Mouse (Mus musculus): ENCODE data around the gene 1700023F06Rik. TPM values are rescaled to one million over a fixed set of nuclear protein-coding genes. Genes with fewer than 3 reads are reported as not detected.
"Not testable (repeated sequence)": the region's sequence is repeated elsewhere in the genome, so short reads cannot be mapped to it uniquely, and the experiment has no call there.

1700023F06Rik gene
- polyA plus RNA-seq, 1 experiment from 2014 or later = 0.35 TPM

DNA sequence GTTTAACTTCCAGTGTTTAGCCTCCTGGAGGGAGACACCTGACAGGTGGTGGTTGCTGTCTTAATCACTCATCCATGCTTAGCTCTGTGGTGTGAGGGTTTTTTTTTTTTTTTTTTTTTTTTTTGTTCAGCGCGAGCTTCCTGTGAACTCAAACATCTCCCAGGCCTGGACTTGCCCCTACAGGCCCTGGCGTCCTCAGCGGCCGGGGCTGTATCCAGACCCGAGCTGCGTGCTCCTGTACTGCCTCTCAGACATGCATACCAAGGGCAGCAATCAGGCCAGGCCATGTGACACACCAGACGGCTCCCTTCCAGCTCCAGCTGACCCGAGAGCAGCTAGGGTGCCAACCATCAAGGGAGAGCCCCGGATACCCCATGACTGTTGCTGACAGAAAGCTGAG, 28.5 kb upstream of the 1700023F06Rik start:
- Histone ChIP-seq H3K9me3 (no peaks in the 10 kb centered on the region), H3K4me1 (peaks cover 14% of the 10 kb centered on the region), H3K27ac (no peak overlapping the region), H3K27me3 (ENCODE audit: insufficient read depth, poor library complexity, severe bottlenecking) (no peaks in the 10 kb centered on the region), H3K36me3 (peaks cover 28% of the 10 kb centered on the region), H3K4me3 (no peak overlapping the region)
- WGBS = 88% methylated on average over 10 of the region's 10 CpGs
- no peak for DNase-seq (ENCODE audit: low spot score)

DNA sequence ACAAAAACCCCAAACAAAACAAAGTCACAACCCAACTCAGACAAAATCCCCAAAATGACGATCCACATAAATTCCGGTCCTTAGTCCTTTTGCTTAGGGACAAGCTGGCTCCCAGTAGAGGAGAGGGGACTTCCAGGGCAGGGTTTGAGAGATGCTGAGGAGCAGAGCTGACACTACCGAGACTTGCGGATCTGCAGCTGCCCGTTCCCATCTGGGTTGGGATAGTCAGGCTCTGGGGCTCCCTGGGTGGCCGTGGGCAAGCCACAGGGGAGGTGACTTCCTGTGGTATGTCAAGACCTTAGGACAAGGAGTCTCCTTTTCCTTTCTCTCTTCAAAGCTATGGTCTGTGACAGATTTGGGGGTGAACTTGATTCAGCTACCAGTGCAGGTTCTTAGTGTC, 28.1 kb upstream of the 1700023F06Rik start:
- H3K27me3 ChIP-seq (ENCODE audit: insufficient read depth, poor library complexity, severe bottlenecking) = no peaks in the 10 kb centered on the region
- H3K4me3 ChIP-seq = no peak overlapping the region
- H3K27ac ChIP-seq = 0 out of 2 replicates have a peak overlapping the region, but pooled peaks have one; percentile 0
- no peak for DNase-seq (ENCODE audit: low spot score)
- H3K36me3 ChIP-seq = peaks cover 28% of the 10 kb centered on the region
- WGBS = 81% methylated on average over 6 of the region's 6 CpGs
- no peaks in the 10 kb centered on the region for H3K9me3 ChIP-seq
- peaks cover 14% of the 10 kb centered on the region for H3K4me1 ChIP-seq

DNA sequence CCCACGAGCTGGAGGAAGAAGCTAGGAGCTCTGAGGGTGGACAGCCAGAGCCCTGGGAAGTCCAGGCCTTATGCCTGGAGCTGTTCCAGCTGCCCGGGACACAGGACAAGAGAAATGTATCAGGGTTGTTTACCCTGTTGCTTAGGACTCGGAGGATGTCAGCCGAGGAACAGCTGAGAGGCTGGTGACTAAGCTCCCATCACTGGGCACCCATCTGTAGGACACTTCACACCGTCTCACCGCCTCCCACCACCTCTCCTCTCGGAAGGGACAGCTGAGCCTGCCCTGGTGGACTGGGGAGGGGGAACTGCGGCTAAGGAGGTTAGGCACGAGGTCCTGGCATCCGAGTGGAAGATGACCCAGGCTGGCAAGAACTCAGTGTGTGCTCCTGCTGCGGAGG, 27.3 kb upstream of the 1700023F06Rik start:
- Histone ChIP-seq H3K9me3 (no peaks in the 10 kb centered on the region), H3K27ac (0 out of 2 replicates have a peak overlapping the region, but pooled peaks have one; percentile 0), H3K27me3 (ENCODE audit: insufficient read depth, poor library complexity, severe bottlenecking) (no peaks in the 10 kb centered on the region), H3K4me1 (peaks cover 9% of the 10 kb centered on the region), H3K36me3 (peaks cover 32% of the 10 kb centered on the region), H3K4me3 (no peak overlapping the region)
- WGBS = 61% methylated on average over 11 of the region's 11 CpGs
- DNase-seq (ENCODE audit: low spot score) = no peak

DNA sequence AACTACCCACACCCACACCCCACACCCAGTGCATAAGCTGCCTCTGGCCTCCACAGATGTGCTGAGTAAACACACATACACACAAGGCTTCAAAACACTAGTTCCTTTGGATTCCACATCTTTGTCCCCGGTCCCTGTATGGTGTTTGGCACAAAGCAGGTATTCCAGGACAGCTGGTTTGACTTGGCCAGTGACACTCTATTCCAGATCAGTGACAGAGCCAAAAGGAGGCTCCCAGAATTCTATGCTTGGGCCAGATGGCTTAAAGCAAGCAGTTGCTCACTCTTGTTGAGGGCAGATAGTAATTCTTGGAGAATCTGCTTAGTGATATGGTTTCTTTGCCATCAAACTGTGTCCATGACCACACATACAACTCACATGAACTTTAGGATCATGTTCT, 26.1 kb upstream of the 1700023F06Rik start:
- Histone ChIP-seq H3K4me3 (no peak overlapping the region), H3K4me1 (peaks cover 8% of the 10 kb centered on the region; the same call in 1 of the 2 replicates), H3K9me3 (no peaks in the 10 kb centered on the region), H3K27me3 (ENCODE audit: insufficient read depth, poor library complexity, severe bottlenecking) (no peaks in the 10 kb centered on the region), H3K36me3 (peaks cover 39% of the 10 kb centered on the region), H3K27ac (no peak overlapping the region)
- no peak for DNase-seq (ENCODE audit: low spot score)
- WGBS = 88% methylated on average over 1 of the region's 1 CpGs

DNA sequence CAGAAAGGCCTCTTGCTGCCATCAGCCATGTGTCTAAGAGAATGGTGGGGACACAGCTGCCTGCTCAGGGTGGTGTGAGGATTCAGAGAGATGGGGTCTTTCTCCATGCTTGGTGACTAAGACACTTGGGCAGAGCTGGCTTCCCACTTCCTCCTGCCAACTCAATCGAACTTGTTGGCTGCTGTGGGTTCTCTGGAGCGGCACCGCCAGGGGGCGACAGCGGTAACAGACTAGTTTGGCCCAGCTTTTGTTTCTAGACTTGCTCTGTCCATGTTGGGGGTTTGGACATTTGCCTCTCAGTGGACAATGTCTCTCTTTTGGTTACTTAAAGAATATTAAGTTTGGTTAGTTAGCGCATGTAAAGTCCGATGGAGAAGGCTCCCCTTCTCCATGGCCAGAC, 24.6 kb upstream of the 1700023F06Rik start:
- H3K36me3 ChIP-seq = peaks cover 38% of the 10 kb centered on the region
- 34% methylated on average over 7 of the region's 7 CpGs for WGBS

DNA sequence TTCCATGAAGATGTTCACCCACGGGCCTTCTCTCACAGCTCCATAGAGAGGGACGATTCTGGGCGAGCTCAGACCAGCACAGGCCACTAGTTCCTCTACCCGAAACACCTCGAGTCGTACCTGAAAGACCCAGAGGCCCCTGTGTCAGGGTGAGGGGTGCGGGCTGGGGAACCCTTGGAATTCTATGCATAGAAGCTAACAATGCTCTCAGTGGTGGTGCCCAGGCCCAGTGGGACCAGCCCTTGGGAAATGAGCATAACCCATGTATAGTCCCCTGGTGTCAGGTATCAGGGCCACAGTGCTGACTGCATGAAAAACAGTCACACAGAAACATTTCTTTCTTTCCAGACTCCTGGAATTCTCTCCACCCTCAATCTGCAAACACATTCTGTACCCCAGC, 23.0 kb upstream of the 1700023F06Rik start:
- Histone ChIP-seq H3K9me3 (no peaks in the 10 kb centered on the region), H3K36me3 (peaks cover 42% of the 10 kb centered on the region), H3K27me3 (ENCODE audit: insufficient read depth, poor library complexity, severe bottlenecking) (no peaks in the 10 kb centered on the region), H3K4me1 (peaks cover 6% of the 10 kb centered on the region; the same call in 1 of the 2 replicates), H3K27ac (no peak overlapping the region), H3K4me3 (no peak overlapping the region)
- 83% methylated on average over 7 of the region's 7 CpGs for WGBS
- DNase-seq (ENCODE audit: low spot score) = no peak

More for the DNA sequence above, 24.6 kb upstream of the 1700023F06Rik start:
- no peaks in the 10 kb centered on the region for H3K9me3 ChIP-seq
- no peak overlapping the region for H3K4me3 ChIP-seq
- DNase-seq (ENCODE audit: low spot score) = no peak
- H3K27me3 ChIP-seq (ENCODE audit: insufficient read depth, poor library complexity, severe bottlenecking) = no peaks in the 10 kb centered on the region
- peaks cover 8% of the 10 kb centered on the region; the same call in 1 of the 2 replicates for H3K4me1 ChIP-seq
- H3K27ac ChIP-seq = no peak overlapping the region

DNA sequence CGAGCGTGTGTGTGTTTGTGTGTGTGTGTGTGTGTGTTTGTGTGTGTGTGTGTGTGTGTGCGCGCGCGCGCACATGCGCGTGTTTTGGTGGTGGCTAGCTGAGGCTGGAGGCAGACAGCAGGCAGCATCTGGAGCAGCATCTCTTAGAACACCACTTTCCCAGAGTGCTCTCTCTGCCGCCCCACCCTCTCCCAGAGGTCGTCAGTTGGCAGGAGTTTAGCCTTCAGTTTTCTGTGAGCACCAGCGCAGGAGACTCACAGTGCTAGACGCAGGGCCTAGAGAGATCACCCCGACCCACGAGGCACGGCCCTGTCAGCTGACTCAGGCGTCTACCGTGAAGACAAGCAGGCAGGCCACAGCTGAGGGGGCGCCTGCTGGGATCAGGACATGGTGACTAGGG, 22.3 kb upstream of the 1700023F06Rik start:
- Histone ChIP-seq H3K4me3 (no peak overlapping the region), H3K4me1 (peaks cover under 1% of the 10 kb centered on the region; the same call in 1 of the 2 replicates), H3K9me3 (no peaks in the 10 kb centered on the region), H3K27ac (no peak overlapping the region), H3K27me3 (ENCODE audit: insufficient read depth, poor library complexity, severe bottlenecking) (no peaks in the 10 kb centered on the region), H3K36me3 (peaks cover 44% of the 10 kb centered on the region)
- DNase-seq (ENCODE audit: low spot score) = no peak
- WGBS = 85% methylated on average over 19 of the region's 19 CpGs

DNA sequence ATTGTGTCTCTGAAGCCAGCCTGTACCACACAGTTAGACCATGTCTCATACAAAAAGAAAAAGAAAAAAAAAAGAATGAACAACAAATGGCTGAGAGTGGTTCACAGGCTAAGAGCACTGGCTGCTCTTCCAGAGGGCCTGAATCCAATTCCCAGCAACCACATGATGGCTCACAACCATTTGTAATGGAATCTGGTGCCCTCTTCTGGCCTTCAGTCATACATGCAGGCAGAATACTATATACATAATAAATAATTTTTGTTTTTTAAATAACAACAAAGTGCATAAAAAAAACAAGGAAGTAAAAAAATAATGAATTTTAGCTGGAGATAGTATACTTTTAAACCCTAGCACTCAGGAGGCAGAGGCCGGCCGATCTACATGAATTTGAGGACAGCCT, 21.2 kb upstream of the 1700023F06Rik start:
- DNase-seq (ENCODE audit: low spot score) = no peak
- no peak overlapping the region for H3K27ac ChIP-seq
- no peak overlapping the region for H3K4me3 ChIP-seq
- no peaks in the 10 kb centered on the region for H3K27me3 ChIP-seq (ENCODE audit: insufficient read depth, poor library complexity, severe bottlenecking)
- H3K9me3 ChIP-seq = no peaks in the 10 kb centered on the region
- H3K36me3 ChIP-seq = peaks cover 51% of the 10 kb centered on the region
- WGBS = 100% methylated on average over 2 of the region's 2 CpGs
- peaks cover 7% of the 10 kb centered on the region for H3K4me1 ChIP-seq

DNA sequence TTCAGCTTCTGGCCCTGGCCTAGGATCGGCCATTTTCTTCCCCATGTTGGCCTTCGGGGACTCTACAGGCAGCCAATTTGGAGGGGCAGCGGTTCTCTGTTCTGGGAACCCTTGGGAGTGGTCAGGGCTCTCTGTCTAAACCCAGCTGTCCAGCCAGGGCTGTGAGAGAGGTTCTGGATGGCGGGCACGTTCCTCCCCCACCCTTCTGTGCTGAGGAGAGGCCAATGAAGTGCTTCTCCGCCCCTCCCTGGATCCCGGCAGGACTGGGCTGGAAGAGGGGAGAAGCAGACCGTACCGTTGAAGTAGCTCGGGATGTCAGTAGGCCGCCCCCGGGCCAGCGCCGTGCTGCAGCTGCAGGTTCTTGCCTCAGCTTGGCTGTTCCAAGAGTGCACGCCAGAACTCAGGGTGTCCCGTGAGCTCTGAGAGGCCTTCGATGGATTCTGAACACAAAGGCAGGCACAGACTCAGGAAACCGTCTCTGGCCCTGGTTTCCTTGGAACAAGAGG, 15.6 kb upstream of the 1700023F06Rik start:
- Histone ChIP-seq H3K9me3 (no peaks in the 10 kb centered on the region), H3K4me1 (peaks cover 13% of the 10 kb centered on the region), H3K27me3 (ENCODE audit: insufficient read depth, poor library complexity, severe bottlenecking) (peaks cover 25% of the 10 kb centered on the region), H3K4me3 (no peak overlapping the region), H3K36me3 (peaks cover 53% of the 10 kb centered on the region), H3K27ac (no peak overlapping the region)
- 67% methylated on average over 18 of the region's 18 CpGs for whole genome bisulfite sequencing
- DNase-seq (ENCODE audit: low spot score) = no peak

DNA sequence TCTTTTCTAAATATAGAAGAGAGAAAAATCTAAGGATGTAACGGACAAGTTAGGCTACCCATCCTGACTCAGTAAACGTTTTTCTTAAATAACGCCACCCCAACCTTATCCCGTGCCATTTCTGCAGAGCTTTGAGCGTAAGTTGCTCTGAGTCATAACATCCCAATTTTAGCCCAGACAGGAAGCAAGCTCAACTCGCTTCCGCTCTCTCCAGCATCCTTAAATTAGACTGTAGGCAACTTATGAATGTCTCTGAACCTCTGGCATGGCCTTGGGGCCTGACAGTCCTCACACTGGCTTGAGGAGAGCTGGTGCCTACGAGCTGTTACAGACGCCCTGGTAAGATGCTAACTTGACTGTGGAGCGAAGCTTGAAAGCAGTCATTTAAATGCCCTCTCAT, 15.1 kb upstream of the 1700023F06Rik start:
- Histone ChIP-seq H3K4me1 (peaks cover 14% of the 10 kb centered on the region), H3K27ac (no peak overlapping the region), H3K36me3 (peaks cover 48% of the 10 kb centered on the region), H3K9me3 (no peaks in the 10 kb centered on the region), H3K27me3 (ENCODE audit: insufficient read depth, poor library complexity, severe bottlenecking) (peaks cover 31% of the 10 kb centered on the region), H3K4me3 (no peak overlapping the region)
- whole genome bisulfite sequencing = 74% methylated on average over 10 of the region's 10 CpGs
- no peak for DNase-seq (ENCODE audit: low spot score)

DNA sequence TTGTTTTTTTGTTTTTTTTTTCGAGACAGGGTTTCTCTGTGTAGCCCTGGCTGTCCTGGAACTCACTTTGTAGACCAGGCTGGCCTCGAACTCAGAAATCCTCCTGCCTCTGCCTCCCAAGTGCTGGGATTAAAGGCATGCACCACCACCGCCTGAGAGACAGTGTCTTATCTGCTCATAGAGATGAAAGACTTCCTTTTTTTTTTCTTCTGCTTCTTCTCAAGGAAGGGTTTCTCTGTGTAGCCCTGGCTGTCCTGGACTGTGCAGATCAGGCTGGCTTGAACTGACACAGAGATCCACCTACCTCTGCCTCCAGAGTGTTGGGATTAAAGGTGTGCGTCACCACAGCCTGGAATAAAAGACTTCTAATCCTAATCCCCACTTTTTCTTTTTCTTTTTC, 14.4 kb upstream of the 1700023F06Rik start:
- DNase-seq (ENCODE audit: low spot score); H3K9me3 ChIP-seq; H3K4me3 ChIP-seq; H3K27ac ChIP-seq: not testable (repeated sequence)
- Histone ChIP-seq H3K36me3 (peaks cover 44% of the 10 kb centered on the region), H3K27me3 (ENCODE audit: insufficient read depth, poor library complexity, severe bottlenecking) (peaks cover 37% of the 10 kb centered on the region), H3K4me1 (peaks cover 22% of the 10 kb centered on the region)
- WGBS = 84% methylated on average over 4 of the region's 4 CpGs

DNA sequence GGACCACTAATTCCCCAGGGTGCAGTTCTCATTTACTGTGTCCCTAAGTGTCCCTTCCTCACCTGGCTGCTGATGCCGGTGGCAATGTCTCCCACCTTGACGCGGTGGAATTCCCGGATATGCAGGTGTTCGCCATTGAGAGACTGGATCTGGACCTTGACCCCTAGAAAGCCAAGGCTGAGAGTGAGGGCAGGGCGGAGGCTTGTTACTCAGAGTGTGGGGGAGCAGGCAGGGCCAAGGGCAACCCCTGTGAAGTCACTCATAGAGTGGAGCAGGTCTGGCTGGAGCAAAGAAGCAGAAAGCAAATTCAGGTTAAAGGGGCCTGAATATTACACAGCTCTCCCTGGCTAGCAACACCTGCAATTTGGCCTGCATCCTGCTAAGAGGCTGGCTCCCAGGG, 13.1 kb upstream of the 1700023F06Rik start:
- Histone ChIP-seq H3K27ac (no peak overlapping the region), H3K36me3 (peaks cover 33% of the 10 kb centered on the region)

DNA sequence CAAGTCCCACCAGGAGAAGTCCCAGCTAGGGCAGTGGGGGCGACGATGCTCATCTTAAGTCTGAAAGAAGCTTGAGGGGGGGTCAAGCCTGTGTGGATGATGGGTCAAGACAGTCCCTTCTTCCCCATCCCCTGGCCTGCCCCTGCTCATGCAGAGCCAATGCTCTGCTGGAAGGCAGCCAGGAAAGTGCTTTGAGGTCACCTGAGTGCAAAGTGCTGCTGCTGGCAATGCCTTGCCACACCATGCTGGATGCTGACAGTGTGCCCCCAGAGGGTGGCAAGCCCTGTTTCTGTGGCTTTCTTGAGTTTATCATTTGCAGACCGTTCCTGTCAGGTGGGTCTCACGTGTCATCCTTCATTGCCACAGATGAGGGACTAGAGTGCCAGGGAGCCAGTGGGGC, 11.6 kb upstream of the 1700023F06Rik start:
- Histone ChIP-seq H3K9me3 (no peaks in the 10 kb centered on the region), H3K4me3 (no peak overlapping the region), H3K4me1 (peaks cover 19% of the 10 kb centered on the region), H3K27ac (no peak overlapping the region), H3K27me3 (ENCODE audit: insufficient read depth, poor library complexity, severe bottlenecking) (peaks cover 52% of the 10 kb centered on the region), H3K36me3 (peaks cover 26% of the 10 kb centered on the region)
- DNase-seq (ENCODE audit: low spot score) = no peak
- 73% methylated on average over 4 of the region's 4 CpGs for WGBS

More for the DNA sequence above, 13.1 kb upstream of the 1700023F06Rik start:
- H3K4me3 ChIP-seq = no peak overlapping the region
- no peak for DNase-seq (ENCODE audit: low spot score)
- H3K9me3 ChIP-seq = no peaks in the 10 kb centered on the region
- peaks cover 23% of the 10 kb centered on the region for H3K4me1 ChIP-seq
- 85% methylated on average over 6 of the region's 6 CpGs for WGBS
- H3K27me3 ChIP-seq (ENCODE audit: insufficient read depth, poor library complexity, severe bottlenecking) = peaks cover 45% of the 10 kb centered on the region

DNA sequence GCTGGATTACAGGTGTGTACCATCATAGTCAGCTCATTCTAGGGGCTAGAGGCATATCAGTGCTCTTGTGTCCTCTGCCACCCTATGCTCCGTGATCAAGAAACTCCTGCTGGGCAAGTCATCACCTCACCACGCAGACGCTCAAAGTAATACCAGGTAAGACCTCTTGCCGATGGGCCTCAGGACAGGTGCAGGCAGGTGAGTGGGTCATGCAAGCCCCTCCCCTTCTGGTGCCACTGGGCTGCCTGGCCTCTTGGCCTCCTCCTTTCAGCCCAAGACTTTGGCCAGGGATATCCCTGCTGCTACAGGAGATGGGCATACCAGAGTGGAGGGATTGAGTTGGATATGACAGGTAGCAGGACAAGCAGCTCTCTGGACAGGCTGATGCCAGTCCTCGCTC, 10.9 kb upstream of the 1700023F06Rik start:
- H3K27ac ChIP-seq = no peak overlapping the region
- DNase-seq (ENCODE audit: low spot score) = no peak
- H3K27me3 ChIP-seq (ENCODE audit: insufficient read depth, poor library complexity, severe bottlenecking) = peaks cover 52% of the 10 kb centered on the region
- no peaks in the 10 kb centered on the region for H3K9me3 ChIP-seq
- peaks cover 15% of the 10 kb centered on the region for H3K4me1 ChIP-seq
- 79% methylated on average over 5 of the region's 5 CpGs for WGBS
- peaks cover 23% of the 10 kb centered on the region for H3K36me3 ChIP-seq
- no peak overlapping the region for H3K4me3 ChIP-seq

Measured in heart, embryonic 10.5 days (tissue).